Mouse (Mus musculus) right cerebral cortex, postnatal 14 days (tissue): ENCODE results near the gene Ntrk3.

Source experiments
- DNase-seq: peaks from one replicate; pipeline ENCODE4 v3.0.0; 2022

Gene Ntrk3

DNA sequence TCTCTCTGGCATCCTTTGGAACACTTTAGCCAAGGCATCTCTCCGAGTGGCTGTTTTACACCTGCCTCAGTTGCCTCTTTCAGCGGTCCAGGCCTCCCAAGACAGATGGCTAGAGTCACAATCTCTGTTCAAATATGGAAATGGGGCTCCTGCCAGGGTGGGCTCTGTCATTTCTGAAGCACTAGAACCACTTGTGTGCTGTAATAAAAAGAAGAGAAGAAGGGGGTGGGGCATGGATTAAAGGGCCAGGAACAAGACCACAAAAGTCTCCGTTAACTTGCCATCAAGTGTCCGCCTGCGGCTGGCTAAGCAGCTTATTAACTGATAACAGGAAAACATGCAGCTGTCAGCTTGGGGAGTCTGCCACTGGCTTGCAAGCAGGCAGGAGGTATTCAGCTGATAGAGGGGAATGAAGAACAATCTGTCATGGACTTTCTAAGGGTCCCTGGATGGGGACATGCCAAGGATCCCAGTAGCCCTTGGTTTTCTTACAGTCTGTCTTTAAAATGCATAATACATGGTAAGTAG, 304.1 kb downstream of the Ntrk3 start:
- DNase-seq: no peak

DNA sequence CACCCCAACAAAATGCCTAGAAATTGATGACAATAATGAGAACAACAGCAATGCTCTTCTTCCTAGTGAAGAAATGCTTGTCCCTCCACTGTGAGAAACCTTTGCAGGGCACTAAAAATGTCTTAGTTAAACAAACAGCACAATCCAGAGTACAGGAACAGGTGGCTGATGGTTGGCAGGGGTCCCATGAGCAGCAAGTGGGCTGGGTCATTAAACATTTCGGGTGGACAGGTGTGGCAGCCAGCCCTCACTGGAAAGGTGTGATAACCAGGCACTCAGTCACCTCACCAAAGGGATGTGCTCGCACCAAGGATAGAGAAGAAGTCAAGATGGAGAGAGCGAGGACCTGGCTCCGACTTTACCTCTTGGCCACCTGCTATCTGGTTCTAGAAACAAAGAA, 306.2 kb downstream of the Ntrk3 start:
- DNase-seq: no peak

DNA sequence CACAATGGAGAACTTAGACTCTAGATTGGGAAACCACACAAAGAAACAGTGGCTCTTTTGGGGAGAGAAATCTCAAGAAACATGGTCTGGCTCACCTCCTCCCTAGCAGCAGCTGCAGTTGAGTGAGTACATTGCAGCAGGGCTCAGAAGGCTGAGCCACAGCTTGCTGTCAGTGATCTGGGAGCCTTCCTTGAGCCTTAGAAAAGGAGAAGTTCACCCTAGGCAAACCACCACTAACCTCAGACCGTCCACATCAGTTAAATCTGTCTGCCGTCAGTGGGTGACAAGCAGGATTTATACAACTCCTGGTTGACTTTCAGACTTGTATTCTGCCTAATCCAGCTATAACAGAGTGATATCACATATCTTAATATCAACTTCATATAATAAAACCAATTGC, 325.6 kb downstream of the Ntrk3 start:
- no peak for DNase-seq

DNA sequence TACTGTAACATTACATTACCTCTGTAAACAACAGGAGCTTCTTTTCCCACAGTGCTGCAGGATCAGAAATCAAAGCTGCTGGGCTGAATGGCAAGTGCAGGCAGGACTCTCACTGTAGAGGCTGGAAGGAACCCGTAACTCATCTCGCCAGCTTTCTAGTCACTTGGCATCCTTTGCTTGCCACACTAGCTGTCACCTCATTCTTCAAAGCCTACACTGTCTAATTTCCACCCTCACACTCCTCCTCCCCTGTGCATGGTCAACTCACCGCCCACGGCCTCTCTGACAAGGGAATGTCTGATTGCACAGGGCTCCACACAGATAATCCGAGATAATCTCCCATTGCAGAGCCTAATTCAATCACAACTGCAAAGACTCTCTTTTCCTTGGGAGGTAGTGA, 327.8 kb downstream of the Ntrk3 start:
- no peak for DNase-seq

DNA sequence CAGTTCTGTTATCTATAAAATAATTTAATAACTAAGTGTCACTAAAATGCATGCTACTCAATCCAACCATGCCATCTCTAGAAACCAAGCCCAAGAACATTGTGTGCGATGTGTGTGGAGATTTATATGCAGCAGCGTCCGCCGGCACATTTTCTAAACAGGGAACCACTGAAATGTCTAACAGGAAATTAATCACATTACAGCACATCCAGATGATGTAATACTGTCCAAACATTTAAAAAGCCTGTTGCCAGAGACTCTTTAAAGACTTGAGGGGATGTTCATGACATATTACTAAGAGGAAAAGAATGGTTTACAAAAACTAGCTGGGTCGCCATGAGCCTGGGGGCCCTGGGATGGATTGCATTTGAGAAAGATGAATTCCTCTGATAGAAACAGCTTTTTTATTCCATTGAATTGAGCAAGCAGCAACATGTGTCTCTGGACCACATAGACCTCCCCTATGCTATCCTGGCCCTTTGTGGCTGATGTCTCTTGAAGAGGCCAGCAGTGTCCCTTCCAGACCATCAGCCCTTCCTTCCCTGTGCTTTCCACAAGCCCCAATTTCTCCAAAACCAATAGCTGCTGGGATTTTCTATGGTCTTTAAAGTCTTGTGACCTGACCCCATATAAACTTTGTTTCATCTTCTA, 331.0 kb downstream of the Ntrk3 start:
- no peak for DNase-seq

DNA sequence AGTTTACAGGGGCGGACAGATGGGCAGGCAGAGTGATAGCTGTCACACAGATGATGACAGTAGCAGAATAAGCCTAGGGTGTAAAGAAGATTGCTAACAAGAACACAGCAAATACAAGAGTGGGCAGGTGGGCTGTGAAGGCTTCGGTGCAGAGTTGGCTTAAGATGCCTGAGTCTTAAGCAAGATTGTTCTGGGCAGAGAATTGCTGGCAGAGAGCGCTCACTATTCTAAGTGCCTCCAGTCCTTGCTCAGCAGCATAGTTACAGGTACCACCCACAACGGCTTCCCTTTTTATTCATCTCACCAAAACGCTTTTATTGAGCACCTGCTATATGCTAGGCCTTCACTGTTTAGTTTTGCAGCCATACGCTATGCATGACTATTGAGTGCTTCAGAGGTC, 333.3 kb downstream of the Ntrk3 start:
- DNase-seq: no peak

DNA sequence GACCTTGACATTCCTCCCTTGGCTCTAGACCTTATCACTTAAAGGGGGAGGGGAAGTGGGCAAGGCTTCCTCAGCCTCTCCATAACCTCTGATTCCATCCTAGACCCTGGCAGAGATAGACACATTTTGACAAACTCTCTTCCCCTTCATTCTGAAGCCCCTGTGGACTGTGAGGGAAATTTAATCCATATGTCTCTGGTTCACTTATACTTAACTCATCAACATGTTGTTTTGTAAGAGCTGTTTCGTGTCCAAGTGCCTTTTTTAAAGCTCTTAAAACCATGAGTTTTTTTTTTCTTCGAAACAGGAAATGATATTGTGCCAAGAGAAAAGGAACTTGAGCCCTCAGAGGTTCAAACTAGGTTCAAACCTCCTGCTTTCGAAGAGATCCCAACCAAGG, 335.3 kb downstream of the Ntrk3 start:
- DNase-seq: no peak

DNA sequence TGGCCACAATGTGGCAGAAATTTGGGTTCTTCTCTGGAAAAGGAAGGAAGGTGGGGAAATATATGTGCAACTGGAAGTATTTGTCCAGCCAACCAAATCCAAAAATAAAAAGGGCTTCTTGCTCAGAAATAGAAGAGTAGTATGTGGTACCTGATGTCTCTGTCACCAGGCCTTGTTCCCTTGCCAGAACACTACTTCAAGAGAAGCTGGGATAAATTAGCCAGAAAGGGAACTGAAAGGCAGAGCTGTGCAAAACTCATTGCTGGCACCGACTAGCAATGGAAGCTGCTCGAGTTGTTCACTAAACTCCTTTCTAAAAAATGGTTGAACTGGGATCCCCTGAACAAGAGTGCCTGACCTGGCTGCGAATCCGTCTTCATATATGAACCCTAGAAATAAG, 337.6 kb downstream of the Ntrk3 start:
- DNase-seq: no peak

DNA sequence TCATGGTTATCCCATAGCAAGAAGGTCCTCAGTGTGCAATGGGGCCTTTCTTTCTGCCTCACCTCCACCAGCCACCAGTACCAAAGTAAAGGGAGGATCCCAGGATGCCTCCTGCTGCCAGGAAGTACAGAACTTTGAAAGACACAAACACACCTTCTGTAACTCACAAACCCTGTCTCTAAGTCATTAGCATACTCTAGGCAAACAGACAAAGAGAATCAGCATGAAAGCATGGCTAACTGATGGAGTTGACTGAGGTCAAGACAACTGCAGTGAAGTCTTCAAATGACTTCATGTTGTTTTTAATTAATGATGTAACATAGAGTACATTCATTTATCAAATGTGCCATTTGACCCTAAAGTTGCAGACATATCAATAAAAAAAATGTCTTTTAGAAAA, 339.4 kb downstream of the Ntrk3 start:
- DNase-seq: no peak

DNA sequence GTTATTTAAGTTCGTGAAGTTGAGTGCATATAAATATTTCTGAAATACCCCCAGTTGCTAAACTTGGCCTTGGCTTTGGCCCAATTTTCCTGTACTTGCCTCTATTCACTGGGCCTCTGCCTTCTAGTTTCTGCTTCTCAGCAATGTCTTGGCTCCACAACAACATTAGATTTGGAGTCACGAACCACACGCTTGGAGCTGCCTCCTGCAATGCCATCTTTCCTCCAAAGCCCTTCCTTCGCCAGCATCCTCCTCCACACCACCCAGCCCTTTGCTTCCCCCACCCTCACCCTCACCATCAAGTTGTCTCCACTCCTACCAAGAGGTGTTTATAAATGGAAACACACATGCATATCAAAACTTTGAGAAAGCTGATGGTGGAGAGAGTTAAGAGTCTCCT, 340.6 kb downstream of the Ntrk3 start:
- no peak for DNase-seq

DNA sequence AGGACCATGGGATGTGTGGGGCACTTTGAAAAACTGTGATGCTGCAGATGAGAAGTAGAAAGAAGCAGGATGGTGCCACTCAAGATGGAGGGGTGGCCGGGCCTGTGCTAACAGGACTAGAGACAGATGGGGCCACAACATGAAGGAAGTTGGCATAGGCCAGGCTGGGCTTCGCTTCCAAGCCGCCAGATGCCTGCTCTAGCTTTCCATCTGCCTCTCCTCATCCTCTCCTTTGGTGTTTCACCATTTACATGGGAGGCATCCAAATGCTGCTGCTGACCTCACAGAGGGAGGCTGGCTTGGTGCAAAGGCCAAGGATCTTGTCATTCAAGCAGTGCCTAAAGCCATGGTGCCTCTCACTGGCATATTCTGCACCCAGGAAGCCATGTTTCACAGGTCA, 347.8 kb downstream of the Ntrk3 start:
- DNase-seq: no peak

DNA sequence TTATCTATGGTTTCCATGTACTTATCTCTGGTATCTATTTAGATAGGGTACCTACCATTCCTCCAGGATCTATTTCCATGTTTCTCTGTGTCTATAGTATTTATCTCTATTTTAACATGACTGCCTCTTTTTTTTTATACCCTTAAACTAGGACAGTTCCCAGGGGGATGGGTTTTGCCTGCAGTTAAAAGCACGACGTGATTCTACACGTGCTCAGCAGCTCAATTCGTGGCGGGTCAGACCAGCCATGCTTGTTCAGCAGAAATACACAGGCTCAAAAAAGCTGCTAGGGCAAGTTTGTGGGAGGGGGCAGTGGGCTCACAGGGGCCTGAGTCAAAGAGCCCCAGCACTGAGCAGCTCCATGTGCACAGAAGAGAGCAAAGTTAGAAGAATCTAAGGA, 349.7 kb downstream of the Ntrk3 start:
- DNase-seq: no peak

DNA sequence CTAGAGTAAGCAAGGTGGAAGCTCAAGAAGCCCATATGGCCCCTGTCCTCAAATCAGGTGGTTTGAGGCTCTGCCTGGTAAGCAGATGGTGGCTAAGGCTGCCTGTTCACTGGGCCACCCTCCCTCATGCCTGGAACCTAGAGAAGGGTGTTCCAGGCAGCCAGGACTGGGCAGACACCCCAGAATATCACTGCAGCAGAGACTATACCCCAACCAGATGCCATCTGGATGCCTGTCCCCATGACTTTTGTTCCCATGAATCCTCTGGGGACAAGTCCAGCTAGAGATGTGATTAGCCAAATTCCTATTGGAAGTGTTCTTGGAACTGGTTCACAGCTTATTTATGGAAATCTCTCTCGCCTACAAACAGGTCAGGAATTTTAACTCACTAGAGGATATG, 351.8 kb downstream of the Ntrk3 start:
- DNase-seq: no peak

DNA sequence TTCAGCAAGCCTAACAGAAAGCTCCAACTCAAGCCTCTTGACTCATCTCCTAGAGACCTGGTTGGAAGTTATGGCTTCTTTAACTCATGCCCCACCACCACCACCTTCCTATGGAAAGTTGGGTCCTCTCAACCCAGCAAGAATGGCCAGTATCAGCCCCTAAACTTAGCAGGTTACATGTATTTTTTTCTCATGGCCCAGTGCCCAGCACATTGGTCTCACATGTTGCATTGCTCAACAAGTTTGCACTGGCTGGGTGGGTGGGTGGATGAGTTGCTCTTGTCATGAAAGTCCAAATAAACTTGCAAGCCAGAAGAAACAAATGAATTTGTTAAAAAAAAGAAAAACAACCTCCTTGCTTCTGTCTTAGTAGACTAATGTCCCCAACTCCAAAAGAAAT, 353.7 kb downstream of the Ntrk3 start:
- DNase-seq: no peak

DNA sequence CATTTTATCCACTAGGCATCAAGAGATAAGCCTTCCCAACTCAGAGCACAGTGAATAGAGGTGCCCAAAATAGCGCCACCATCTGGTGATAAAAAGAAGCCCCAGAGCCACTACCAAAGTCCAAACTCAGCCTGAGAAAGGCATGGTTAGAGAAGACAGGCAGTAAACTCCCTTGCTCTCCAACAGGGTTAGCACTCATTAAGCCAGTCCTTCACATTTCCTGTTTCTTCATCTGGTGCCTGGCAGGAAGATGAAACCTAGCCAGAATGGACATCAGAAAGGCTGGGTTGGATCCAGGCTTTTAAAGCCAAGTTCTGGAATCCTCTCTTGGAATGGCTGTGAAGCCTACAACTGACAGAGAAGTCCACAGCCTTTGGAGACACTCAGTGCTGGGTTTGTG, 355.7 kb downstream of the Ntrk3 start:
- DNase-seq: no peak

DNA sequence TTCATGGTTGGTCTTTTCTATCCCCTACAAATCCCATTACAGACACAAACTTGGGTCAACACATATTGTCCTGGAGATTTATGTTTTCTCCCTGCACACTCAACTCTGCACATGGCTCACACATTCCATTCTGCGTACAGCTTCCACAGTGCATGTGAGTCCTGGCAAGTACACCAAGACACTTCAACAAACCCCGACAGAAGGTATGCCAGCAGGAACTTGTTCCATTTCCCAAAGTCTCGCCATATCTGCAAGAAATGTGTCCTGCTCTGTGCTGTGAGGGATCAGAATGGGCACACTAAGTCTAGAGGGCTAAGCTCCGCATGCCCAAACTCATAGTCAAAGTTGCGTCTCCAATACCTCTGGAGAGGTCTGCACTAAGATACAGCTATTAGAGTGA, 358.0 kb downstream of the Ntrk3 start:
- DNase-seq: no peak

DNA sequence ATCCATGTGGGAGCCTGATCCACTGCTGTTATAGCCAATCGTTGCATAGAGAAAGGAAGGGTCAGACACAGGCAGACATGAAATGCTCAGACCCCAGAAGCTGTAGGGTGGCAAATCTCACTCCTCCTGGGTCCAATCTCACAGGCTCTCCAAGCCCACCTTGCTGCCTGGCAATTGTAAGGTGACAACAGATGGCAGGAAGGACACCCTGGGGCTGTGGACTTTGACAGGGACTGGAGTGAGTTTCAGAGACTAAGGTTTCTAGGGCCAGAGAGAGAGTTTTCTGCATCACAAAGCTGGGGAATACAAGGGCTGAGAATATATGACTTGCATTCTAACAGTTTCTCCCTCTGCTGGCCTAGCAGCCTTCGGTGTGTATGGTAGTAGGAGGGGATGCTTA, 359.5 kb downstream of the Ntrk3 start:
- no peak for DNase-seq

DNA sequence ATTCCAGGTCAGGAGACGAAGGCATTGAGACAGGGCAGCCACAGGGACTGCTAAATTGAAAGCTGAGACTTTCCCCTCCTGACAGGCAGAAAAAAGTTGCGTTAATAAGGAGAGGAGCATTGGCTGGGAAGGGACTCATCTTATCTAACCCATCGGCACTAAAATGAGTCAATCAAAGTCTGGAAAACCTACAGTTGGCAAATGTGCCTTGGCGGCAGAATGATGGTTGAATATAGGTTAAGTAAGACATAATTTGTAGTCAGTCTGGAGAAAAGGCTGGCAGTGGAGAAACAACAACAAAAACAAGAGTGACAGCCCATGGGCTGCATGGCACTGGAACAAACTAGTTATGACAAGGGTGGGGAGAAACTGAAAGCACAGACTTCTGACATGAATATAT, 360.9 kb downstream of the Ntrk3 start:
- no peak for DNase-seq

DNA sequence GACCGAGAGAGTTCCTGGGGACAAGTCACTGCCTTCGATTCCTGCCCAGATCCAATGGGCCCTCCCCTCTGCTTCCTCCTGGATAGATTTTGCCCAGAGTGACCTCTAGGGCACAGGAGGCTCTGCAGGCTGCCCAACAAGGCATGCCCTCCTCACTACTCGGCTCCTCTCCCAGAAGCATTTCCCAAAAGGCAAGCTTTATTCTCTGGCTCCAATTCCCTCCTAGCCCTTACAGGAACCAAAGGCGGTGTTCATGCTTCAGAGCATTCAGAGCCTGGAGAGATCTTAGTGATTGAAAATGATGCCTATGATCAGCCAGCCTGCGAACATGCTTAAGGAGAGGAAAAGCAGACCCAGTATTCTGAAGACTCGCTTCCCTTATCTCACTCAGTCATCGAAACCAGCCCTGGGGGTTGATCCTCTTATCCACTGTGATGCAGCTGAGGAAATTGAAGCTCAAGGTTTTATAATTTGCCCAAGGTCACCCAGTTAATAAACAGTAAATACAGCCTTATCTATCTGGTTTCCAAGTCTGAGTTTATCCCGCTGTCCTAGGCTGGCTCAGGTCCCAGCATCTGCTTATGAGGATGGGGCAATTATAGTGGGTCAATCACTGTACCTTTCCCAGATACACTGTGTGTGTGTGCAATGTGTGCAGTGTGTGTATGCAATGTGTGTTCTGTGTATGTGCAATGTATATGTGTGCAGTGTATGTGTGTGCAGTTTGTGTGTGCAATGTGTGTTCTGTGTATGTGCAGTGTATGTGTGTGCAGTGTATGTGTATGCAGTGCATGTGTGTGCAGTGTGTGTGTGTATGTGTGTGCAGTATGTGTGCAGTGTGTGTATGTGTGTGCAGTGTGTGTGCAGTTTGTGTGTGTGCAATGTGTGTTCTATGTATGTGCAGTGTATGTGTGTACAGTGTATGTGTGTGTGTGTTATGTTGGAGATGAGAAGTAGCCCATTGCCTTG, 376.2 kb downstream of the Ntrk3 start:
- DNase-seq: no peak

DNA sequence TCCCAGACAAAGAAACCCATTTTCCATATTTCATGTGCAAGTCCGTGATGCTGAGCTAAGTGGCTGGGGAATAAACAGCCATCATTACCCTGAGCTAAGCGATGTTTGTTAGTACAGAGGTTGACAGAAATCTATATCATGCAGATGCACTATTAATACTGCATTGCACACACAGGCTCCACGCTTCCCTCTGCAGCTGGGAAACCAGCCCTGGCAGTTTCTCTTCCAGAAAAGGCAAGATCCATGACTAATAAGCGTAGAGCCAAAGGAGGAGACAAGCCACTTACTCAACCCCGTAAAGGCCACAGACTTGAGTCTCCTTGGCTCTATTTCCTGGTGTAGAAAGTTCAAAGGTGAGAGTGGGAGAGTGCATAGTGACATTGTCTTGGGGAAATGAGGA, 390.3 kb downstream of the Ntrk3 start:
- DNase-seq: no peak

DNA sequence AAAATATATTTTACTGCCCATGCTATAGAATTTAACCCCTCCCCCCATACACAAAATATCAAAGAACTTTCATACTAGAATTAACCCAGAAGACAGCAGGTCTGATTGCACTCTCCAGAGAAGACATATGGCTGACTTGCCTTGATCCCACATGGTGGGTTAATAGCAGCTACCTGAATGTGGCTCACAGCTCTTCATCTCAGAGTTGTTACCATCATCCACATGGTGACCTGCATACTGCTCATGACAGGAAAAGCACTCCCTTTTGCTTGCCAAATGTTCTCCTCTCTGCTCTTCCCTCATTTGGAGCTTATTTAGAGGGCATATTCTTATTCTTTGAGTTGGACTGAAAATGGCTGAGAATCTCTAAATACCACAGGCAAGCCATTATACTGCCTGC, 404.4 kb downstream of the Ntrk3 start:
- no peak for DNase-seq

DNA sequence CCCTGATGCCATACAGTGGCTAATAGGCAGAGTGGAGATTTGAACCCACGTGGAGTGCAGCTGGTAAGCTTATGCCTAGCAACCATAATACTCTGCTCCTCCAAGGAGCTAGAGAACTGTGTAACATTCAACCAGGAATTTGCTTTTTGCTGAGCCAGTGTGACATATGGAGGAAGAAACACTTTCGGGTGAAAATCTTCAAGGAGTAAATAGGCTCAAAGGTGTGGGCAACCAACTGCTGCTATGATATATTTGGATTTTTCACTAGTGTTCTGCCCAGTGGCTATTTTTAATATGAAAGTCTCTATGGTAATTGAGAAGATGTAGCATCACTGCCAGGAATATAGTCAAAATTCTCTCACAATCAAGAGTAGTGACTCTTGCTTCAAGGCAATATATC, 409.5 kb downstream of the Ntrk3 start:
- DNase-seq: no peak

DNA sequence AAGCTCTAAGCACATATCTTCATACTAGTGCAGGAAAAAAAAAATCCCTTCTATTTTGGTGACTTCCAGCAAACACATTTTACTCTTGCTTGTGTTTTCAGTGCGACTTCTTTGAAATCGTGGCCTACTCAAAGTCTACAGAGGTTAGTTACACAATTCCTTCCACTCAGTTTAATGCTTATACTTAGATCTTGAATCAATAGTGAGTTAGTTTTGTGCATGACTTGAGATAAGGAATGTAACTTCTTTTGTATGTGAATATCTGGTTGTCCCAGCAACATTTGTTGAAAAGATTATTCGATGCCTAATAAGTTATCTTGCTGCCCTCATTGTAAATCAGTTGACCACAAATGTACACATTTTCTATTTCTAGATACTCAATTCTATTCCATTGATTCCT, 411.6 kb downstream of the Ntrk3 start:
- no peak for DNase-seq

DNA sequence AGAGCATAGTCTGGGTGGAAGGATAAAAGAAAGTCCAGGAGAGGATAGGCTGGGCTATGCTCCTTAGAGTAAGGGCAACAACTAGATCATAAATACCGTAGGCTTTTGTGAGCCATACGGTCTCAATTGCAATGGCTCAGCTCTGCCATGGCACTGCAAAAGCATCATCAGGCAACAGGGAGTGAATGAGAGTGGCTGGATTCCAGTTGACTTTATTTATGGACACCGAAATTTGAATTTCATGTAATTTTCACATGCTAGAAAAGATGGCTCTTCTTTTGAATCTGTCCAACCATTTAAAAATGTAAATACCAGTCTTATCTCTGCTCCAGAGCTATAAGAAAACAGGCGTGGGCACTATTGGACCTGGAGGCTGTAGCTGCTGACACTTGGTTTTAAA, 419.2 kb downstream of the Ntrk3 start:
- DNase-seq: no peak
